7 mouse cellular contexts compared by ENCODE assay signal in genomic region chr12:86825584-86826419, GRCm38 (mm10). TPM values are rescaled to one million over a fixed set of nuclear protein-coding genes. Genes with fewer than 3 reads are reported as not detected.
DNase-seq lines count a peak whose midpoint lies in the region; ATAC-seq lines count a peak whose summit lies in the region.

No protein-coding gene starts in this region.

- peaks cover 5% of the 10 kb centered on the region for H3K4me1 ChIP-seq in embryonic facial prominence, embryonic 11.5 days (ENCODE audit: control insufficient read depth, insufficient read depth, low read length)
- H3K4me1 ChIP-seq in midbrain, embryonic 15.5 days: peaks cover 66% of the 10 kb centered on the region

- no peaks in the 10 kb centered on the region for H3K27me3 ChIP-seq in embryonic facial prominence, embryonic 11.5 days (ENCODE audit: control insufficient read depth, insufficient read depth, low read length)
- H3K27me3 ChIP-seq in midbrain, embryonic 15.5 days (replicated peaks): no peaks in the 10 kb centered on the region

- DNase-seq in urinary bladder, postnatal 14 days (ENCODE audit: low spot score): peak; percentile 34
- DNase-seq in urinary bladder, postnatal 10 days (ENCODE audit: low spot score): no peak
- no peak for DNase-seq in embryonic facial prominence, embryonic 11.5 days (ENCODE audit: low spot score)
- DNase-seq in kidney, adult 8-10 months: peak; percentile 86
- DNase-seq in embryo, embryonic 10 days (ENCODE audit: low spot score): no peak
- no peak for DNase-seq in thymus, postnatal 14 days

- H3K4me3 ChIP-seq in embryonic facial prominence, embryonic 11.5 days (ENCODE audit: low read depth, low read length): no peak overlapping the region
- H3K4me3 ChIP-seq in midbrain, embryonic 15.5 days: no peak overlapping the region

- H3K36me3 ChIP-seq in embryonic facial prominence, embryonic 11.5 days (replicated peaks; ENCODE audit: control insufficient read depth, insufficient read depth, low read depth, low read length): no peaks in the 10 kb centered on the region
- no peaks in the 10 kb centered on the region for H3K36me3 ChIP-seq in midbrain, embryonic 15.5 days (replicated peaks)

- no peak overlapping the region for H3K4me2 ChIP-seq in embryonic facial prominence, embryonic 11.5 days (ENCODE audit: low read depth, low read length)
- H3K4me2 ChIP-seq in midbrain, embryonic 15.5 days: no peak overlapping the region

- no peak overlapping the region for H3K9ac ChIP-seq in embryonic facial prominence, embryonic 11.5 days (replicated peaks; ENCODE audit: low read length)
- no peak overlapping the region for H3K9ac ChIP-seq in midbrain, embryonic 15.5 days

- H3K9me3 ChIP-seq in embryonic facial prominence, embryonic 11.5 days (replicated peaks; ENCODE audit: control insufficient read depth, low read length): no peaks in the 10 kb centered on the region
- no peaks in the 10 kb centered on the region for H3K9me3 ChIP-seq in midbrain, embryonic 15.5 days

- peak overlapping the region; percentile 96; the same call in 1 of the 2 replicates for H3K27ac ChIP-seq in embryonic facial prominence, embryonic 11.5 days (replicated peaks; ENCODE audit: low read depth, low read length)
- H3K27ac ChIP-seq in midbrain, embryonic 15.5 days: peak overlapping the region; percentile 96

- WGBS in embryonic facial prominence, embryonic 11.5 days: 51% methylated on average over 6 of the region's 6 CpGs
- 25% methylated on average over 6 of the region's 6 CpGs for WGBS in midbrain, embryonic 15.5 days

- no peak for ATAC-seq in embryonic facial prominence, embryonic 11.5 days (replicated peaks; ENCODE audit: insufficient number of reproducible peaks, low FRiP score, low TSS enrichment, low read depth)
- no peak for ATAC-seq in midbrain, embryonic 15.5 days (replicated peaks)

RNA-seq across cellular contexts. Expression of gene Irf2bpl, which starts 58.8 kb away (rescaled TPM):
- 15.5 and 16.4 TPM in 2 replicates for polyA plus RNA-seq in embryonic facial prominence, embryonic 11.5 days (2014; fragmentation: Nextera tagmentation; extraction: Ambion mirVana)
- 94.3 and 98.5 TPM in 2 replicates for polyA plus RNA-seq in midbrain, embryonic 15.5 days (2015; fragmentation: Nextera tagmentation; extraction: Ambion mirVana)

Comparison
In these comparisons a context has a peak if more than half of its experiments do, and no peak if none do; other contexts are left out.
1. DNase-seq: peak in urinary bladder, postnatal 14 days (single experiment) and kidney, adult 8-10 months (2 of 2); none in urinary bladder, postnatal 10 days (single experiment), embryonic facial prominence, embryonic 11.5 days (single experiment), embryo, embryonic 10 days (single experiment) and thymus, postnatal 14 days (single experiment).